Mouse (Mus musculus): ENCODE results near the gene Sarm1. TPM values are rescaled to one million over a fixed set of nuclear protein-coding genes. Genes with fewer than 3 reads are reported as not detected.

Sarm1 gene
- polyA plus RNA-seq, 1 experiment from 2014 or later: 5.2 TPM

- no peaks in the 10 kb centered on the region for H3K36me3 ChIP-seq
- no peaks in the 10 kb centered on the region for H3K27me3 ChIP-seq
- ATAC-seq (ENCODE audit: insufficient number of reproducible peaks, insufficient read depth, low FRiP score, low TSS enrichment): no peak
- H3K4me1 ChIP-seq: no peaks in the 10 kb centered on the region
- no peaks in the 10 kb centered on the region for H3K9me3 ChIP-seq
- 79% methylated on average over 5 of the region's 5 CpGs for WGBS
- no peak overlapping the region for H3K27ac ChIP-seq
- H3K4me2 ChIP-seq (replicated peaks): no peak overlapping the region
- H3K4me3 ChIP-seq: no peak overlapping the region
- H3K9ac ChIP-seq: no peak overlapping the region
Measured at GRCm38 (mm10) chr11:78428309-78428708, 69.2 kb downstream of the Sarm1 start.

- Histone ChIP-seq H3K4me2 (replicated peaks) (no peak overlapping the region), H3K9ac (no peak overlapping the region), H3K9me3 (no peaks in the 10 kb centered on the region), H3K27me3 (no peaks in the 10 kb centered on the region), H3K4me1 (no peaks in the 10 kb centered on the region), H3K27ac (no peak overlapping the region), H3K36me3 (no peaks in the 10 kb centered on the region), H3K4me3 (no peak overlapping the region)
- no peak for ATAC-seq (ENCODE audit: insufficient number of reproducible peaks, insufficient read depth, low FRiP score, low TSS enrichment)
- 91% methylated on average over 6 of the region's 6 CpGs for WGBS
Measured at GRCm38 (mm10) chr11:78427655-78428054, 69.9 kb downstream of the Sarm1 start.

GRCm38 (mm10) chr11:78425572-78425971 lies 72.0 kb downstream of the Sarm1 start:
- H3K9ac ChIP-seq: no peak overlapping the region
- WGBS: 81% methylated on average over 1 of the region's 1 CpGs
- H3K36me3 ChIP-seq: no peaks in the 10 kb centered on the region
- no peak overlapping the region for H3K27ac ChIP-seq
- no peaks in the 10 kb centered on the region for H3K9me3 ChIP-seq
- no peak overlapping the region for H3K4me2 ChIP-seq (replicated peaks)
- no peaks in the 10 kb centered on the region for H3K4me1 ChIP-seq
- no peak overlapping the region for H3K4me3 ChIP-seq
- peaks cover 8% of the 10 kb centered on the region; the same call in 1 of the 2 replicates for H3K27me3 ChIP-seq
- no peak for ATAC-seq (ENCODE audit: insufficient number of reproducible peaks, insufficient read depth, low FRiP score, low TSS enrichment)

GRCm38 (mm10) chr11:78424352-78424751 lies 73.2 kb downstream of the Sarm1 start:
- Histone ChIP-seq H3K9ac (no peak overlapping the region), H3K4me3 (no peak overlapping the region), H3K36me3 (no peaks in the 10 kb centered on the region), H3K4me1 (no peaks in the 10 kb centered on the region), H3K4me2 (replicated peaks) (no peak overlapping the region), H3K27me3 (peaks cover 11% of the 10 kb centered on the region; the same call in 1 of the 2 replicates), H3K27ac (no peak overlapping the region), H3K9me3 (no peaks in the 10 kb centered on the region)
- WGBS: 64% methylated on average over 2 of the region's 2 CpGs
- no peak for ATAC-seq (ENCODE audit: insufficient number of reproducible peaks, insufficient read depth, low FRiP score, low TSS enrichment)

Other genes with a start within 250 kb of the Sarm1 start
- 72.1 and 79.5 TPM in 2 replicates for gene 2610507B11Rik, start 236.0 kb downstream of the Sarm1 start, polyA plus RNA-seq (2016; fragmentation: Nextera tagmentation; extraction: Ambion mirVana)
- gene BC030499, start 206.9 kb downstream of the Sarm1 start, polyA plus RNA-seq (2016; fragmentation: Nextera tagmentation; extraction: Ambion mirVana): 0.32 and 0.52 TPM in 2 replicates
- gene Spag5, start 196.2 kb downstream of the Sarm1 start, polyA plus RNA-seq (2016; fragmentation: Nextera tagmentation; extraction: Ambion mirVana): 49.2 and 50.8 TPM in 2 replicates
- 4.6 and 5.3 TPM in 2 replicates for gene Aldoc, start 174.8 kb downstream of the Sarm1 start, polyA plus RNA-seq (2016; fragmentation: Nextera tagmentation; extraction: Ambion mirVana)
- gene Pigs, start 169.3 kb downstream of the Sarm1 start, polyA plus RNA-seq (2016; fragmentation: Nextera tagmentation; extraction: Ambion mirVana): 71.1 and 74.3 TPM in 2 replicates
- gene Unc119, start 154.3 kb downstream of the Sarm1 start, polyA plus RNA-seq (2016; fragmentation: Nextera tagmentation; extraction: Ambion mirVana): 93.2 and 99.5 TPM in 2 replicates
- gene Foxn1, start 111.2 kb downstream of the Sarm1 start, polyA plus RNA-seq (2016; fragmentation: Nextera tagmentation; extraction: Ambion mirVana): 0.09 and 0.18 TPM in 2 replicates
- gene Slc13a2, start 75.5 kb downstream of the Sarm1 start, polyA plus RNA-seq (2016; fragmentation: Nextera tagmentation; extraction: Ambion mirVana): not detected in 2 replicates
- 15.4 and 15.5 TPM in 2 replicates for gene Slc46a1, start 32.1 kb downstream of the Sarm1 start, polyA plus RNA-seq (2016; fragmentation: Nextera tagmentation; extraction: Ambion mirVana)
- 11.8 and 13.2 TPM in 2 replicates for gene Vtn, start 1.3 kb upstream of the Sarm1 start, polyA plus RNA-seq (2016; fragmentation: Nextera tagmentation; extraction: Ambion mirVana)
- gene Sebox, start 5.7 kb upstream of the Sarm1 start, polyA plus RNA-seq (2016; fragmentation: Nextera tagmentation; extraction: Ambion mirVana): not detected in 2 replicates
- 53.4 and 60.7 TPM in 2 replicates for gene Tmem199, start 14.4 kb upstream of the Sarm1 start, polyA plus RNA-seq (2016; fragmentation: Nextera tagmentation; extraction: Ambion mirVana)
- gene Poldip2, start 14.4 kb upstream of the Sarm1 start, polyA plus RNA-seq (2016; fragmentation: Nextera tagmentation; extraction: Ambion mirVana): 180 and 183 TPM in 2 replicates
- 78.2 and 82.2 TPM in 2 replicates for gene Tnfaip1, start 38.6 kb upstream of the Sarm1 start, polyA plus RNA-seq (2016; fragmentation: Nextera tagmentation; extraction: Ambion mirVana)
- 136 and 139 TPM in 2 replicates for gene Ift20, start 38.6 kb upstream of the Sarm1 start, polyA plus RNA-seq (2016; fragmentation: Nextera tagmentation; extraction: Ambion mirVana)
- gene Tmem97, start 53.0 kb upstream of the Sarm1 start, polyA plus RNA-seq (2016; fragmentation: Nextera tagmentation; extraction: Ambion mirVana): 55.9 and 56.0 TPM in 2 replicates
- gene Nlk, start 199.6 kb upstream of the Sarm1 start, polyA plus RNA-seq (2016; fragmentation: Nextera tagmentation; extraction: Ambion mirVana): 14.8 and 15.7 TPM in 2 replicates